Mouse (Mus musculus) myocyte (in vitro differentiated cells): ENCODE data around the gene Nop9.

ENCODE experiments used
- CEBPB ChIP-seq: IDR thresholded peaks from 2 replicates; pipeline ENCODE4 v1.6.1; 2011; ENCODE audit warnings: mild to moderate bottlenecking, moderate library complexity; ENCODE audit not compliant: poor library complexity, insufficient read depth, severe bottlenecking
- E2F4 ChIP-seq: IDR thresholded peaks from one replicate; pipeline ENCODE4 v1.6.1; 2011; ENCODE audit warnings: mild to moderate bottlenecking, control low read depth, moderate library complexity; ENCODE audit not compliant: insufficient read depth
- MAX ChIP-seq: IDR thresholded peaks from one replicate; pipeline ENCODE4 v1.6.1; 2011; ENCODE audit warnings: low read depth, mild to moderate bottlenecking, control low read depth
- MYOD1 ChIP-seq, 3 experiments: IDR thresholded peaks; one replicate each; pipeline ENCODE4 v1.6.1; 2011; ENCODE audit warnings: control low read depth in 2 of 3, low read depth in 2 of 3, mild to moderate bottlenecking in 2 of 3, moderate library complexity in 1 of 3; ENCODE audit not compliant: insufficient read length in 2 of 3, control insufficient read depth in 1 of 3
- MYOG ChIP-seq, 3 experiments: IDR thresholded peaks; one replicate each; pipeline ENCODE4 v1.6.1; 2011; ENCODE audit warnings: control low read depth in 2 of 3, low read depth in 2 of 3, mild to moderate bottlenecking in 2 of 3; ENCODE audit not compliant: insufficient read length in 2 of 3, control insufficient read depth in 1 of 3, insufficient read depth in 1 of 3
- POLR2A ChIP-seq: IDR thresholded peaks from one replicate; pipeline ENCODE4 v1.6.1; 2011; ENCODE audit warnings: low read depth, mild to moderate bottlenecking, control low read depth, moderate library complexity; ENCODE audit not compliant: insufficient read length
- POLR2AphosphoS2 ChIP-seq: IDR thresholded peaks from one replicate; pipeline ENCODE4 v1.6.1; 2011; ENCODE audit warnings: low read depth, control low read depth; ENCODE audit not compliant: insufficient read length
- REST ChIP-seq: IDR thresholded peaks from one replicate; pipeline ENCODE4 v1.6.1; 2011; ENCODE audit warnings: mild to moderate bottlenecking, control low read depth, moderate library complexity; ENCODE audit not compliant: insufficient read depth, insufficient read length
- SRF ChIP-seq: IDR thresholded peaks from one replicate; pipeline ENCODE4 v1.6.1; 2011; ENCODE audit warnings: low read depth; ENCODE audit not compliant: control insufficient read depth, insufficient read length
- TCF12 ChIP-seq: IDR thresholded peaks from one replicate; pipeline ENCODE4 v1.6.1; 2011; ENCODE audit warnings: mild to moderate bottlenecking, control low read depth; ENCODE audit not compliant: poor library complexity, insufficient read depth, severe bottlenecking
- TCF3 ChIP-seq: IDR thresholded peaks from one replicate; pipeline ENCODE4 v1.6.1; 2011; ENCODE audit warnings: low read depth, control low read depth; ENCODE audit not compliant: insufficient read length
- USF1 ChIP-seq: IDR thresholded peaks from one replicate; pipeline ENCODE4 v1.6.1; 2011; ENCODE audit warnings: low read depth, mild to moderate bottlenecking, control low read depth, moderate library complexity

DNA sequence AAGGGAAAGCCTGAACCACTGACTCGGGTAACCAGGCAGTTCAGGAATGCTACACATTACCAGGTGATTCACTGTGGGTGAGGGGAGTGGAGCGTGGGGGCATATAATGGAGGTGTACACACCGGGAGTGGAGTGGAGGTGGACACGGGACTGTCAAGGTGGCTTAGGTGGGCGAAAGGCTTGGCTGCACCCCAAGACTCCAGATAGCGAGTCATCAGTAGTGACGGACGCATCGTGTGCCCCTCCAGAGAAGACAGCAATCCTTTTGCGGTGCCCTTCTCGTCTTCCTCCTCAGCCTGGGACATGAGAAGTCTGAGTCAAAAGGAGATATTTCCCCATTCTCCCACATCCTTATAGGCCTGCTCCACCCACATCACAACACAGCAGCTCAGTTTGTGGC lies 32.3 kb downstream of the Nop9 start:
- TF ChIP-seq CEBPB (no peak), USF1 (no peak), POLR2A (no peak), POLR2AphosphoS2 (no peak), E2F4 (no peak), MYOG (IDR thresholded peaks at IDR 0.05; ENCODE audit: control insufficient read depth in 1 of 3, insufficient read depth in 1 of 3, insufficient read length in 2 of 3, low read depth in 2 of 3) (no peak), REST (no peak), MAX (no peak), MYOD1 (IDR thresholded peaks at IDR 0.05; ENCODE audit: control insufficient read depth in 1 of 3, insufficient read length in 2 of 3, low read depth in 2 of 3) (no peak), SRF (no peak), TCF12 (no peak), TCF3 (no peak)
